ENCODE assay signal across 8 mouse cellular contexts in genomic region chr6:72389471-72389940, GRCm38 (mm10). TPM values are rescaled to one million over a fixed set of nuclear protein-coding genes. Genes with fewer than 3 reads are reported as not detected.
DNase-seq lines count a peak whose midpoint lies in the region; ATAC-seq and TF ChIP-seq lines count a peak whose summit lies in the region.

No protein-coding gene starts in this region.

- peak overlapping the region; percentile 99 for H3K27ac ChIP-seq in heart, postnatal 0 days (ENCODE audit: low read depth)
- H3K27ac ChIP-seq in bone marrow, adult 2 months (ENCODE audit: control insufficient read depth, insufficient read depth, low read depth, low read length, poor library complexity), result peak overlapping the region; percentile 99
- 0 out of 2 replicates have a peak overlapping the region, but pooled peaks have one; percentile 36 for H3K27ac ChIP-seq in hindbrain, embryonic 12.5 days
- peak overlapping the region; percentile 98 for H3K27ac ChIP-seq in liver, postnatal 0 days (ENCODE audit: low read depth)
- peak overlapping the region; percentile 98 for H3K27ac ChIP-seq in stomach, embryonic 15.5 days

- no peaks in the 10 kb centered on the region for H3K9me3 ChIP-seq in heart, postnatal 0 days (replicated peaks; ENCODE audit: control insufficient read depth, low read length)
- no peaks in the 10 kb centered on the region for H3K9me3 ChIP-seq in hindbrain, embryonic 12.5 days (replicated peaks)
- no peaks in the 10 kb centered on the region for H3K9me3 ChIP-seq in liver, postnatal 0 days (ENCODE audit: low read length)
- no peaks in the 10 kb centered on the region for H3K9me3 ChIP-seq in stomach, embryonic 15.5 days

- peak overlapping the region; percentile 72 for H3K4me2 ChIP-seq in heart, postnatal 0 days (ENCODE audit: low read depth, low read length)
- peak overlapping the region; percentile 53 for H3K4me2 ChIP-seq in hindbrain, embryonic 12.5 days (replicated peaks)
- H3K4me2 ChIP-seq in liver, postnatal 0 days (ENCODE audit: low read depth, low read length), result peak overlapping the region; percentile 80
- peak overlapping the region; percentile 70 for H3K4me2 ChIP-seq in stomach, embryonic 15.5 days

- peaks cover 28% of the 10 kb centered on the region for H3K36me3 ChIP-seq in heart, postnatal 0 days (replicated peaks; ENCODE audit: control insufficient read depth, insufficient read depth, low read length)
- 0 out of 2 replicates have a peak, but pooled peaks cover 4% of the 10 kb centered on the region for H3K36me3 ChIP-seq in hindbrain, embryonic 12.5 days
- H3K36me3 ChIP-seq in liver, postnatal 0 days (replicated peaks; ENCODE audit: insufficient read depth, low read length), result peaks cover 39% of the 10 kb centered on the region
- peaks cover 25% of the 10 kb centered on the region for H3K36me3 ChIP-seq in stomach, embryonic 15.5 days

- peak; percentile 59 for DNase-seq in heart, postnatal 0 days (ENCODE audit: low spot score)
- no peak for DNase-seq in heart, adult 9 months (ENCODE audit: low spot score in 2 of 2)
- DNase-seq in liver, postnatal 0 days, result peak; percentile 79
- no peak for DNase-seq in left cerebral cortex, adult 11 months (ENCODE audit: low spot score)

- H3K9ac ChIP-seq in heart, postnatal 0 days (replicated peaks; ENCODE audit: low read depth, low read length), result peak overlapping the region; percentile 76
- peak overlapping the region; percentile 58 for H3K9ac ChIP-seq in hindbrain, embryonic 12.5 days
- peak overlapping the region; percentile 86 for H3K9ac ChIP-seq in liver, postnatal 0 days (replicated peaks)
- H3K9ac ChIP-seq in stomach, embryonic 15.5 days, result peak overlapping the region; percentile 58

- ATAC-seq in heart, postnatal 0 days (ENCODE audit: insufficient read depth, low read depth), result peak; percentile 45
- ATAC-seq in CD4-positive, CD25-positive, alpha-beta regulatory T cell, adult 4 months, result peak; percentile 24
- no peak; the same call in 1 of the 2 replicates for ATAC-seq in hindbrain, embryonic 12.5 days (ENCODE audit: low FRiP score)
- peak; percentile 86 for ATAC-seq in liver, postnatal 0 days
- ATAC-seq in stomach, embryonic 15.5 days (ENCODE audit: insufficient read depth, low FRiP score, low read depth), result peak; percentile 85

- H3K4me1 ChIP-seq in heart, postnatal 0 days (ENCODE audit: control insufficient read depth, insufficient read depth), result peaks cover 17% of the 10 kb centered on the region
- H3K4me1 ChIP-seq in bone marrow, adult 2 months (ENCODE audit: control insufficient read depth, insufficient read depth, low read length), result peaks cover 6% of the 10 kb centered on the region
- peaks cover 11% of the 10 kb centered on the region; the same call in 1 of the 2 replicates for H3K4me1 ChIP-seq in hindbrain, embryonic 12.5 days
- H3K4me1 ChIP-seq in liver, postnatal 0 days (ENCODE audit: insufficient read depth), result peaks cover 29% of the 10 kb centered on the region
- peaks cover 23% of the 10 kb centered on the region for H3K4me1 ChIP-seq in stomach, embryonic 15.5 days

- peak overlapping the region; percentile 57 for H3K4me3 ChIP-seq in heart, postnatal 0 days (ENCODE audit: low read depth, low read length)
- peak overlapping the region; percentile 93 for H3K4me3 ChIP-seq in bone marrow, adult 2 months (replicated peaks; ENCODE audit: control insufficient read depth, low read depth, low read length)
- H3K4me3 ChIP-seq in hindbrain, embryonic 12.5 days, result peak overlapping the region; percentile 36
- H3K4me3 ChIP-seq in liver, postnatal 0 days (ENCODE audit: low read depth, low read length), result peak overlapping the region; percentile 64
- H3K4me3 ChIP-seq in stomach, embryonic 15.5 days (replicated peaks), result peak overlapping the region; percentile 65

- TF ChIP-seq CTCF in heart, postnatal 0 days (IDR thresholded peaks at IDR 0.05; ENCODE audit: low read depth), result no peak
- no peak for TF ChIP-seq CTCF in bone marrow, adult 2 months (IDR thresholded peaks at IDR 0.05; ENCODE audit: control insufficient read depth, insufficient read depth, low read length)
- TF ChIP-seq CTCF in liver, postnatal 0 days (IDR thresholded peaks at IDR 0.05; ENCODE audit: low read depth), result no peak

- 3% methylated on average over 13 of the region's 13 CpGs for WGBS in heart, postnatal 0 days
- WGBS in bone marrow, adult 2 months, result under 1% methylated on average over 13 of the region's 13 CpGs
- 33% methylated on average over 13 of the region's 13 CpGs for WGBS in hindbrain, embryonic 12.5 days
- WGBS in liver, postnatal 0 days (ENCODE audit: insufficient replicate concordance), result 5% methylated on average over 13 of the region's 13 CpGs
- WGBS in stomach, embryonic 15.5 days, result 8% methylated on average over 13 of the region's 13 CpGs

- H3K27me3 ChIP-seq in heart, postnatal 0 days (ENCODE audit: control insufficient read depth, insufficient read depth, low read length), result no peaks in the 10 kb centered on the region
- H3K27me3 ChIP-seq in hindbrain, embryonic 12.5 days, result peaks cover 19% of the 10 kb centered on the region
- no peaks in the 10 kb centered on the region for H3K27me3 ChIP-seq in liver, postnatal 0 days (ENCODE audit: insufficient read depth, low read length)
- no peaks in the 10 kb centered on the region for H3K27me3 ChIP-seq in stomach, embryonic 15.5 days (replicated peaks)

- TF ChIP-seq EP300 in heart, postnatal 0 days (IDR thresholded peaks at IDR 0.05; ENCODE audit: low read depth), result no peak
- peak; percentile 97 for TF ChIP-seq EP300 in liver, postnatal 0 days (IDR thresholded peaks at IDR 0.05; ENCODE audit: low read depth)

- TF ChIP-seq POLR2A in bone marrow, adult 2 months (IDR thresholded peaks at IDR 0.05; ENCODE audit: borderline replicate concordance, control insufficient read depth, low read depth, low read length), result no peak; the same call in 1 of the 2 replicates

RNA-seq across cellular contexts. Expression of gene Vamp8, which starts 1.0 kb away (rescaled TPM):
- total RNA-seq in heart, postnatal 0 days (2014; rRNA removed; ENCODE audit: low replicate concordance), result 69.8 and 109 TPM in 2 replicates
- 174 and 175 TPM in 2 replicates for polyA plus RNA-seq in heart, postnatal 0 days (2015; fragmentation: Nextera tagmentation; extraction: Ambion mirVana)
- 100 to 1,000 TPM; 326 to 346 TPM for polyA plus RNA-seq in CD4-positive, CD25-positive, alpha-beta regulatory T cell, adult 4 months (2017; shearing (Covaris generic))
- polyA plus RNA-seq in bone marrow, adult 2 months (2011; ENCODE audit: insufficient read depth, insufficient read length, low replicate concordance, missing spikeins), result 483 and 542 TPM in 2 replicates
- polyA plus RNA-seq in hindbrain, embryonic 12.5 days (2016; fragmentation: Nextera tagmentation; extraction: Ambion mirVana), result 43.9 and 45.5 TPM in 2 replicates
- 263 and 277 TPM in 2 replicates for polyA plus RNA-seq in liver, postnatal 0 days (2015; fragmentation: Nextera tagmentation; extraction: Ambion mirVana)
- 215 and 219 TPM in 2 replicates for polyA plus RNA-seq in stomach, embryonic 15.5 days (2015; fragmentation: Nextera tagmentation; extraction: Ambion mirVana)

RNA-seq across cellular contexts. Expression of gene Vamp5, which starts 9.2 kb away (rescaled TPM):
- 19.5 and 39.8 TPM in 2 replicates for total RNA-seq in heart, postnatal 0 days (2014; rRNA removed; ENCODE audit: low replicate concordance)
- 49.0 and 52.9 TPM in 2 replicates for polyA plus RNA-seq in heart, postnatal 0 days (2015; fragmentation: Nextera tagmentation; extraction: Ambion mirVana)
- polyA plus RNA-seq in CD4-positive, CD25-positive, alpha-beta regulatory T cell, adult 4 months (2017; shearing (Covaris generic)), result 10 to 100 TPM; 66.7 to 70.3 TPM
- polyA plus RNA-seq in bone marrow, adult 2 months (2011; ENCODE audit: insufficient read depth, insufficient read length, low replicate concordance, missing spikeins), result 80.8 and 96.2 TPM in 2 replicates
- 10.0 and 11.0 TPM in 2 replicates for polyA plus RNA-seq in hindbrain, embryonic 12.5 days (2016; fragmentation: Nextera tagmentation; extraction: Ambion mirVana)
- 50.8 and 53.1 TPM in 2 replicates for polyA plus RNA-seq in liver, postnatal 0 days (2015; fragmentation: Nextera tagmentation; extraction: Ambion mirVana)
- polyA plus RNA-seq in stomach, embryonic 15.5 days (2015; fragmentation: Nextera tagmentation; extraction: Ambion mirVana), result 23.9 and 26.8 TPM in 2 replicates

RNA-seq across cellular contexts. Expression of gene Rnf181, which starts 22.8 kb away (rescaled TPM):
- 53.5 and 65.0 TPM in 2 replicates for total RNA-seq in heart, postnatal 0 days (2014; rRNA removed; ENCODE audit: low replicate concordance)
- polyA plus RNA-seq in heart, postnatal 0 days (2015; fragmentation: Nextera tagmentation; extraction: Ambion mirVana), result 74.9 and 81.3 TPM in 2 replicates
- polyA plus RNA-seq in CD4-positive, CD25-positive, alpha-beta regulatory T cell, adult 4 months (2017; shearing (Covaris generic)), result 100 to 1,000 TPM; 141 to 148 TPM
- 62.6 and 104 TPM in 2 replicates for polyA plus RNA-seq in bone marrow, adult 2 months (2011; ENCODE audit: insufficient read depth, insufficient read length, low replicate concordance, missing spikeins)
- 95.0 and 98.3 TPM in 2 replicates for polyA plus RNA-seq in hindbrain, embryonic 12.5 days (2016; fragmentation: Nextera tagmentation; extraction: Ambion mirVana)
- polyA plus RNA-seq in liver, postnatal 0 days (2015; fragmentation: Nextera tagmentation; extraction: Ambion mirVana), result 61.0 and 63.2 TPM in 2 replicates
- polyA plus RNA-seq in stomach, embryonic 15.5 days (2015; fragmentation: Nextera tagmentation; extraction: Ambion mirVana), result 123 and 132 TPM in 2 replicates

RNA-seq across cellular contexts. Expression of gene Ggcx, which starts 24.6 kb away (rescaled TPM):
- 16.8 and 21.9 TPM in 2 replicates for total RNA-seq in heart, postnatal 0 days (2014; rRNA removed; ENCODE audit: low replicate concordance)
- polyA plus RNA-seq in heart, postnatal 0 days (2015; fragmentation: Nextera tagmentation; extraction: Ambion mirVana), result 13.2 and 16.8 TPM in 2 replicates
- polyA plus RNA-seq in CD4-positive, CD25-positive, alpha-beta regulatory T cell, adult 4 months (2017; shearing (Covaris generic)), result 10 to 100 TPM in 1 of 2 experiments, 1 to 10 TPM in 1; 5.6 to 11.6 TPM
- polyA plus RNA-seq in bone marrow, adult 2 months (2011; ENCODE audit: insufficient read depth, insufficient read length, low replicate concordance, missing spikeins), result 2.6 and 8.1 TPM in 2 replicates
- polyA plus RNA-seq in hindbrain, embryonic 12.5 days (2016; fragmentation: Nextera tagmentation; extraction: Ambion mirVana), result 24.9 and 30.8 TPM in 2 replicates
- polyA plus RNA-seq in liver, postnatal 0 days (2015; fragmentation: Nextera tagmentation; extraction: Ambion mirVana), result 16.2 and 20.7 TPM in 2 replicates
- 30.4 and 39.5 TPM in 2 replicates for polyA plus RNA-seq in stomach, embryonic 15.5 days (2015; fragmentation: Nextera tagmentation; extraction: Ambion mirVana)

RNA-seq across cellular contexts. Expression of gene Tmem150a, which starts 34.3 kb away (rescaled TPM):
- 18.2 and 23.2 TPM in 2 replicates for total RNA-seq in heart, postnatal 0 days (2014; rRNA removed; ENCODE audit: low replicate concordance)
- 8.0 and 9.7 TPM in 2 replicates for polyA plus RNA-seq in heart, postnatal 0 days (2015; fragmentation: Nextera tagmentation; extraction: Ambion mirVana)
- 1 to 10 TPM in 1 of 2 experiments, under 1 TPM in 1; 0.57 to 1.6 TPM for polyA plus RNA-seq in CD4-positive, CD25-positive, alpha-beta regulatory T cell, adult 4 months (2017; shearing (Covaris generic))
- polyA plus RNA-seq in bone marrow, adult 2 months (2011; ENCODE audit: insufficient read depth, insufficient read length, low replicate concordance, missing spikeins), result 2.2 and 10.2 TPM in 2 replicates
- 8.5 and 10.0 TPM in 2 replicates for polyA plus RNA-seq in hindbrain, embryonic 12.5 days (2016; fragmentation: Nextera tagmentation; extraction: Ambion mirVana)
- 92.3 and 113 TPM in 2 replicates for polyA plus RNA-seq in liver, postnatal 0 days (2015; fragmentation: Nextera tagmentation; extraction: Ambion mirVana)
- polyA plus RNA-seq in stomach, embryonic 15.5 days (2015; fragmentation: Nextera tagmentation; extraction: Ambion mirVana), result 14.8 and 15.4 TPM in 2 replicates

Comparison
In these comparisons a context has a peak if more than half of its experiments do, and no peak if none do; other contexts are left out.
1. DNase-seq: peak in heart, postnatal 0 days (single experiment) and liver, postnatal 0 days (single experiment); none in heart, adult 9 months (0 of 2) and left cerebral cortex, adult 11 months (single experiment).
2. H3K27ac ChIP-seq: peak in every context shown above with its lines; median percentile 99 in heart, postnatal 0 days; 99 in bone marrow, adult 2 months; 98 in liver, postnatal 0 days; 98 in stomach, embryonic 15.5 days; 36 in hindbrain, embryonic 12.5 days.
3. H3K4me3 ChIP-seq: peak in every context shown above with its lines; median percentile 93 in bone marrow, adult 2 months; 65 in stomach, embryonic 15.5 days; 64 in liver, postnatal 0 days; 57 in heart, postnatal 0 days; 36 in hindbrain, embryonic 12.5 days.
4. Peak in every context shown above with its lines, with median percentiles within 50 percentile points of each other: H3K4me2 ChIP-seq and H3K9ac ChIP-seq.